Mouse (Mus musculus): ENCODE measurements around the gene Prlh.

- TF ChIP-seq CTCF (IDR thresholded peaks at IDR 0.05; ENCODE audit: low read depth) (no peak), EP300 (optimal IDR thresholded peaks at IDR 0.05) (no peak)
These were observed 15.9 kb upstream of the Prlh start for GRCm38 (mm10) chr1:90936990-90937389.

Data from stomach, postnatal 0 days (tissue).